Mouse (Mus musculus): ENCODE measurements at regions not wholly inside any gene's neighbourhood (a gene's known extent, or its start where the extent isn't known, plus 50 kb on each side); places are given as distances from the start of the nearest gene placed in this dataset.

DNA sequence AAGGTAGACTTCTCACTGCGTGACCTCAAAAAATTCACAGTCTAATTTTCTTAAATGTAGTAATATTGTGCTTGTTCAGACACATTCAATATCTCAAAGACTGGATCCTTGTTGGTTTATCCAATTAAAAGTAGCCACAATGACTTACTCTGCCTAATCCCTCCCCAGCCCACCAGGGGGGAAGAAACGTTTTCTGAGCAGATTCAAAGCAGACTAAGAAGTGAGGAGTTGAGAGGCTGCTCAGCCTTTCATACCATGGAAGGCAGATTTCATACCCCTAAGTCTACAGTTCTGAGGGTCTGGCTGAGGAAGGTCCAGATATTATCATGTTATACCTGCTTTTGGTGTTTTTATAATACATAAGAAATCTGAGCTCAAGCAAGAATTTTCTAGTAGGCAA is 604.7 kb downstream of the Rps29 start:
- DNase-seq (ENCODE audit: low spot score in 2 of 2) = no peak

DNA sequence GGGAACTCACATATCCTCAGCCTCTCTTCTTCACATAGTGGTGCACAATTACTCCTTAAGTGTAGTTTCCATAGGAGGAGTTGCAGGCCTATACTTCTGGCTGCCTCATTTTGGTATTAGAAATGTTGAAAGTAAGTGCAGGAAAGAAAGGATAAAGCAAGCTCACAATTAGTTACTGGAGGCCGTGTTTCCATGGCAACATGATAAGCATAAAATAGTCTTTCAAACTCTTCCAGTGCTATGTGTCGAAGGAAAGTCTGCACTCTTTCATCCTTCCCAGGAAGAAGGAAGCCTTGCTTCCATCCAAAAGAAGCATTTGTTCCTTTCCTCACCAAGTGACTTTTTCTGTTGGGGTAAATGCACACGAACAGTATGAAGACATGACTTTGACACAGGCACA is 617.2 kb downstream of the Rps29 start:
- DNase-seq (ENCODE audit: low spot score in 2 of 2) = peak in 1 of 2 experiments; percentile 32

DNA sequence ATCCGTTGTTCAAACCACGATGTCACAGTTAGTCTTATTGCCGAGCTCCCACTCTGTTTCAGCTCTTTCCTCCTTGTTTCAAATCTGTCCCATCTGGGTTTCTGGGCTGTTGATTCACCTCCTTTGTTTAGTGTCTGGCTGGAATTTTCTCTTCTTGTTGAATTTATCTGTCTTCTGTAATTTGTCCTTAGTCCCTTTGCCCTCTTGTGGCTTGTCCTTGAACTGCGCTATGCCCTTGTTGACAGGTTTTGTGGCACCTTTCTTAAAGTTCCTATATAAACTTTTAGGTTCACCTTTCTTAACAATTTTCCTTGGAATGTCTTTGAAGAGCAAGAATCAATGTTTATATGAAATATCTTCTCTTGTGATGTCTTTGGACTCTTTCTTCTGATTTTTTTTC is 658.2 kb downstream of the Rps29 start:
- DNase-seq (ENCODE audit: low spot score in 2 of 2) = no peak

DNA sequence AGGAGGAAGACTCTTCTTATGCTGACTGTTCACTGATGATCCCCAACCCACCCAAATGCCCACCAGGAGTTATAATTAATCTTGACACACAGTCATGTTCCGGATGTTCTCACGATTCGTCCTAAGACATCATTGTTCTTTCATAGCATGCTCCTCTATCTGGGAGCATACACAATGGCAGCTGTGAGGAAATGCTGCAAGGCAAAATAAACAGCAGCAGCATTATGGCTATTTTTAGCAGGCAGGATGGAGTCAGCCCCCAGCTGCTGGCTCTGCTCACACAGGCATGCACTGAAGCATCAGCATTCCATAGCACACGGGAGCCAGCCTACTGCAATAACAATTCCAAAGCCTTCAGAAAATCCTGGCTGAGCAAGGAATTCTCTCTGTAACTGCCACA is 696.0 kb downstream of the Rps29 start:
- DNase-seq (ENCODE audit: low spot score in 2 of 2) = peak; percentile 37 to 61

DNA sequence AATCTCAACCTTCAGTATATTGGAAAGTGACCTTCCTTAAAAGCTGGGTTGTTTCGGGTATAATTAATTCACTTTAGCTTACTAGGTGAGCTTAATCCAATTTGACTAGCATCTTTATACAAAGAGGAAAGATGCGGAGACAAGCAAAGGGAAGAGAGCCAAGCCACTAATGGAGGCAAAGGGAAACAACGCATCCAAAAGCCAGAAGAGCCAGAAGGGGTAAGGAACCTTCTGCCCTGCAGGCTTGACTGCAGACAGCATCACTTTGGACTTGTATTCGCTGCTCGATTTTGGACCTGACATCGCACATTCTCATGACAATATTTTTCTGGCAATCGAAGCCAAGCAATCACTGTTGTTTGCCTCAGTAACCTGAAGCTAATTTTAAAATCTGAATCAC is 700.8 kb downstream of the Rps29 start:
- DNase-seq (ENCODE audit: low spot score in 2 of 2) = no peak

DNA sequence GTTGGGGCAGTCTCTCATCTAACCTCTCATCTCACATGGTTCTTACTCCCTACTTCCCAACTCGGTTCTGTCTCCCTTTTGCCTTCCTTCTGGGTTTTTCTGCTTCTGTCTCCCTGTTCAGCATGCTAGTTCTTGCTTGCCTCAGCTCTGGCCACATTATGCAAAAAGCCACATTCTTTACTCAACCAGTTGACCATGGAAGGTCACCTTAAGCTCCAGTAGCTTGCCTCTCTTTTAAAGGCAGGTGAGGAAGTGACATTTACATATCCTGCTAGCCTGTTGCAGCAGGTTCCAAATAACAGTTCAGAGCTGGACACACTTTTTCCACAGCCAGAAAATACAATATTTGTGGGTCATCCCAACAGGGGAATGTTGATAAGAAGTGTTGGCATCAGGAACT is 732.4 kb downstream of the Rps29 start:
- DNase-seq (ENCODE audit: low spot score in 2 of 2) = no peak

DNA sequence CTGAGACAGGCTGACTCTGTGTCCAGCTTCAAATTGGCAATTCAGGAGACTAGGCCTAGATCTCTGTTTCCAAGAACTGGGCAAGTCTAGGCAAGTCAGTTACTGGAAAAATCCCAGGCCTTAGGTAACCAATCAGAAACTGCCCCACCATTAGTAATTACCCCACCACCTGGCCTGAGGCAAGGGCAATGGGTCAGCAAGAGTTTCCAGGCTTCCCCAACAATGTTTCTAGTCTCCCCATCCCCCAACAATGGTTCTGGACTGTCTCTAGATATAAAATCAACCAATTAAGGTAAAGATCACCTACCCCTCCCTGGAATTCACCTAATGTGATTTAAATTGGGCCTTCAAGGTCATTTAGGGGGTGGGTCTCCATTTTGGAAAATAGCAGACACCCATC is 734.0 kb downstream of the Rps29 start:
- DNase-seq (ENCODE audit: low spot score in 2 of 2) = no peak

Measured in right cerebral cortex, postnatal 10 days (tissue).